Mouse (Mus musculus): Measurements from ENCODE around the gene Rap1gap2. TPM values are rescaled to one million over a fixed set of nuclear protein-coding genes. Genes with fewer than 3 reads are reported as not detected.

Rap1gap2 gene
- total and polyA plus RNA-seq, 2 experiments from 2014 or later = 12.1 to 49.1 TPM

- no peaks in the 10 kb centered on the region for H3K9me3 ChIP-seq (ENCODE audit: low read length)
- no peak overlapping the region for H3K4me2 ChIP-seq (ENCODE audit: low read depth, low read length, poor library complexity, severe bottlenecking)
- no peaks in the 10 kb centered on the region for H3K27me3 ChIP-seq (ENCODE audit: insufficient read depth, low read length)
- peaks cover 35% of the 10 kb centered on the region for H3K36me3 ChIP-seq (ENCODE audit: insufficient read depth, low read length)
- TF ChIP-seq CTCF (IDR thresholded peaks at IDR 0.05) = no peak
- H3K4me1 ChIP-seq (ENCODE audit: insufficient read depth, low read length) = no peaks in the 10 kb centered on the region
- no peak overlapping the region for H3K4me3 ChIP-seq (ENCODE audit: low read depth, low read length)
- 79% methylated on average over 6 of the region's 6 CpGs for WGBS
- no peak overlapping the region for H3K27ac ChIP-seq (ENCODE audit: low read depth, low read length)
- no peak overlapping the region for H3K9ac ChIP-seq (replicated peaks; ENCODE audit: low read length, poor library complexity, severe bottlenecking)
- DNase-seq (ENCODE audit: low spot score) (no peak), ATAC-seq (ENCODE audit: low FRiP score) (no peak)
These were observed 217.8 kb downstream of the Rap1gap2 start for GRCm38 (mm10) chr11:74392903-74393302.

- H3K27me3 ChIP-seq (ENCODE audit: insufficient read depth, low read length) = no peaks in the 10 kb centered on the region
- no peak overlapping the region for H3K4me2 ChIP-seq (ENCODE audit: low read depth, low read length, poor library complexity, severe bottlenecking)
- ATAC-seq (ENCODE audit: low FRiP score) (no peak), DNase-seq (ENCODE audit: low spot score) (no peak)
- no peaks in the 10 kb centered on the region for H3K4me1 ChIP-seq (ENCODE audit: insufficient read depth, low read length)
- H3K4me3 ChIP-seq (ENCODE audit: low read depth, low read length) = no peak overlapping the region
- no peak overlapping the region for H3K9ac ChIP-seq (replicated peaks; ENCODE audit: low read length, poor library complexity, severe bottlenecking)
- H3K27ac ChIP-seq (ENCODE audit: low read depth, low read length) = no peak overlapping the region
- peaks cover 32% of the 10 kb centered on the region for H3K36me3 ChIP-seq (ENCODE audit: insufficient read depth, low read length)
- H3K9me3 ChIP-seq (ENCODE audit: low read length) = no peaks in the 10 kb centered on the region
- no peak for TF ChIP-seq CTCF (IDR thresholded peaks at IDR 0.05)
- 91% methylated on average over 11 of the region's 11 CpGs for WGBS
These were observed 218.8 kb downstream of the Rap1gap2 start for GRCm38 (mm10) chr11:74391899-74392298.

- Histone ChIP-seq H3K4me2 (ENCODE audit: low read depth, low read length, poor library complexity, severe bottlenecking) (no peak overlapping the region), H3K27ac (ENCODE audit: low read depth, low read length) (no peak overlapping the region), H3K4me1 (ENCODE audit: insufficient read depth, low read length) (no peaks in the 10 kb centered on the region), H3K4me3 (ENCODE audit: low read depth, low read length) (no peak overlapping the region), H3K27me3 (ENCODE audit: insufficient read depth, low read length) (no peaks in the 10 kb centered on the region), H3K36me3 (ENCODE audit: insufficient read depth, low read length) (peaks cover 22% of the 10 kb centered on the region; the same call in 1 of the 2 replicates), H3K9me3 (ENCODE audit: low read length) (no peaks in the 10 kb centered on the region), H3K9ac (replicated peaks; ENCODE audit: low read length, poor library complexity, severe bottlenecking) (no peak overlapping the region)
- ATAC-seq (ENCODE audit: low FRiP score) (no peak), DNase-seq (ENCODE audit: low spot score) (no peak)
- WGBS = 85% methylated on average over 5 of the region's 5 CpGs
- TF ChIP-seq CTCF (IDR thresholded peaks at IDR 0.05) = no peak
These were observed 223.5 kb downstream of the Rap1gap2 start for GRCm38 (mm10) chr11:74387203-74387602.

- H3K4me2 ChIP-seq (ENCODE audit: low read depth, low read length, poor library complexity, severe bottlenecking) = no peak overlapping the region
- no peaks in the 10 kb centered on the region for H3K27me3 ChIP-seq (ENCODE audit: insufficient read depth, low read length)
- ATAC-seq (ENCODE audit: low FRiP score) (no peak), DNase-seq (ENCODE audit: low spot score) (no peak)
- 74% methylated on average over 9 of the region's 9 CpGs for WGBS
- H3K4me1 ChIP-seq (ENCODE audit: insufficient read depth, low read length) = no peaks in the 10 kb centered on the region
- peaks cover 13% of the 10 kb centered on the region; the same call in 1 of the 2 replicates for H3K36me3 ChIP-seq (ENCODE audit: insufficient read depth, low read length)
- no peak overlapping the region for H3K9ac ChIP-seq (replicated peaks; ENCODE audit: low read length, poor library complexity, severe bottlenecking)
- no peak overlapping the region for H3K4me3 ChIP-seq (ENCODE audit: low read depth, low read length)
- TF ChIP-seq CTCF (IDR thresholded peaks at IDR 0.05) = no peak
- H3K27ac ChIP-seq (ENCODE audit: low read depth, low read length) = no peak overlapping the region
- no peaks in the 10 kb centered on the region for H3K9me3 ChIP-seq (ENCODE audit: low read length)
These were observed 225.0 kb downstream of the Rap1gap2 start for GRCm38 (mm10) chr11:74385674-74386073.

GRCm38 (mm10) chr11:74379166-74379873 lies 231.4 kb downstream of the Rap1gap2 start:
- Histone ChIP-seq H3K9ac (replicated peaks; ENCODE audit: low read length, poor library complexity, severe bottlenecking) (no peak overlapping the region), H3K4me3 (ENCODE audit: low read depth, low read length) (no peak overlapping the region), H3K36me3 (ENCODE audit: insufficient read depth, low read length) (no peaks in the 10 kb centered on the region), H3K4me1 (ENCODE audit: insufficient read depth, low read length) (no peaks in the 10 kb centered on the region), H3K27me3 (ENCODE audit: insufficient read depth, low read length) (no peaks in the 10 kb centered on the region), H3K4me2 (ENCODE audit: low read depth, low read length, poor library complexity, severe bottlenecking) (no peak overlapping the region), H3K27ac (ENCODE audit: low read depth, low read length) (no peak overlapping the region), H3K9me3 (ENCODE audit: low read length) (no peaks in the 10 kb centered on the region)
- ATAC-seq (ENCODE audit: low FRiP score) = no peak
- DNase-seq (ENCODE audit: low spot score) = no peak
- WGBS = 75% methylated on average over 4 of the region's 4 CpGs
- no peak for TF ChIP-seq CTCF (IDR thresholded peaks at IDR 0.05)

GRCm38 (mm10) chr11:74376847-74377246 lies 233.9 kb downstream of the Rap1gap2 start:
- H3K36me3 ChIP-seq (ENCODE audit: insufficient read depth, low read length) = no peaks in the 10 kb centered on the region
- H3K4me3 ChIP-seq (ENCODE audit: low read depth, low read length) = no peak overlapping the region
- no peaks in the 10 kb centered on the region for H3K4me1 ChIP-seq (ENCODE audit: insufficient read depth, low read length)
- ATAC-seq (ENCODE audit: low FRiP score) (peak; percentile 85), DNase-seq (ENCODE audit: low spot score) (peak; percentile 84)
- H3K27me3 ChIP-seq (ENCODE audit: insufficient read depth, low read length) = no peaks in the 10 kb centered on the region
- H3K9me3 ChIP-seq (ENCODE audit: low read length) = no peaks in the 10 kb centered on the region
- no peak overlapping the region for H3K27ac ChIP-seq (ENCODE audit: low read depth, low read length)
- 69% methylated on average over 3 of the region's 3 CpGs for WGBS
- TF ChIP-seq CTCF (IDR thresholded peaks at IDR 0.05) = peak; percentile 88
- H3K4me2 ChIP-seq (ENCODE audit: low read depth, low read length, poor library complexity, severe bottlenecking) = no peak overlapping the region
- H3K9ac ChIP-seq (replicated peaks; ENCODE audit: low read length, poor library complexity, severe bottlenecking) = no peak overlapping the region
